Mouse (Mus musculus) E14TG2a.4 (cell line): ENCODE data around the gene Trappc3l.

Experiments used
- CTCF ChIP-seq: conservative IDR thresholded peaks from 2 replicates; pipeline ENCODE4 v1.5.1; 2014; ENCODE audit warnings: low read length
- NANOG ChIP-seq: IDR thresholded peaks from 2 replicates; pipeline ENCODE4 v1.6.1; 2014; ENCODE audit warnings: borderline replicate concordance, low read length, mixed read lengths

DNA sequence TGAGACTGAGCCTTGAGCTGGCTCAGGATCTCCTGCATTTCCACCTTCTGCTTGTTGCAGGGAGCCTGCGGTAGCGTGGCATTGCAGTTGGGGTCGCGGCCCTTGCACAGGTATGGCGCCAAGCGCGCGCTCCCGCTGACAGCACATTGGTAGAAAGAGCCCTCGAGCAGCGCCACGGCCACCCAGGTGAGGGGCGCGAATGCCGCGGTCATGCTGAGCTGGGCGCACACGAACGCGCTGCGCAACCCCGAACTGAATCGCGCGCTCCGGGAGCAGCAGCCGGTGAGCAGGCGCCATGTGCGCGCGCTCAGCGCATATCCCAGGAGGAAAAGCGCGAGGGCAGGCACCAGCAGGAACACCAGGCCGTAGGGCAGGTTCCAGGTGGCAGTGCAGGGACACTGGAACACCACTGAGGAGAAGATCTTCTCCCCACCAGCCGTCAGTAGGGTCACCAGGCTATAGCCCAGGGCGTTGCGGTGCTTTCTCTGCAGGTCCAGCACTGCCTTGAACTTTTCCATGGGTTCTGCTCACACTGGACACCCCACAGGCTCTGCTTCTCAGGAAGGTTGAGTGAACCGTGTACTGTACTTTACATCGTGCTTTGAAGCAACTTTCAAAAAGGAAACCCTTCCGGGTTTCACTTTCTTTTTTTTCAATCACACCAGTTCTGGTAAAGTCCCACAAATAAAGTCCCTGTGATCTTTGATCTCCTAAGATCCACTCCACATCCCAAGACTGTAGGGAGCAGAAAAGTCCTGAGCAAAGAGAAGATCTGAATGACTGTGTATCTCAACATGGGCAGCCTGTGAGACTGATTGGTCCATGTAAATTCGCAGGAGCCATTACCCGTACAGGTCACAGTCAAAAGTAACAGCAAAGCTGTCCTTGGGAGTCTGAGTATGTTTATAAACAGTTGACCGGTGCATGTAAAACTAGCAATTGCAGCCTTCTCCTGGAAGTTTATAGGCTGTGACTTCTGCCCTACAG lies 90.3 kb downstream of the Trappc3l start, which contains the start of gene Calhm6:
- no peak for TF ChIP-seq CTCF
- no peak for TF ChIP-seq NANOG
